Mouse (Mus musculus): ENCODE data around the gene 2310007B03Rik. TPM values are rescaled to one million over a fixed set of nuclear protein-coding genes. Genes with fewer than 3 reads are reported as not detected.

The 2310007B03Rik gene
- polyA plus RNA-seq, 1 experiment, result 1.9 TPM

- peak; percentile 98 for TF ChIP-seq CTCF (IDR thresholded peaks at IDR 0.05; ENCODE audit: low read depth, low read length)
- TF ChIP-seq POLR2A (IDR thresholded peaks at IDR 0.05; ENCODE audit: insufficient read depth, low read length), result no peak
- Histone ChIP-seq H3K9me3 (replicated peaks; ENCODE audit: control insufficient read depth, insufficient read depth, low read length, poor library complexity, severe bottlenecking) (no peaks in the 10 kb centered on the region), H3K4me1 (ENCODE audit: control insufficient read depth, insufficient read depth, low read length) (peaks cover 2% of the 10 kb centered on the region), H3K27me3 (ENCODE audit: control insufficient read depth, insufficient read depth, low read length, poor library complexity, severe bottlenecking) (no peaks in the 10 kb centered on the region), H3K27ac (ENCODE audit: insufficient read depth, low read length) (no peak overlapping the region), H3K9ac (ENCODE audit: low read depth, poor library complexity, severe bottlenecking) (no peak overlapping the region), H3K36me3 (ENCODE audit: control insufficient read depth, insufficient read depth, low read length, poor library complexity, severe bottlenecking) (no peaks in the 10 kb centered on the region), H3K4me3 (ENCODE audit: low read depth, low read length) (no peak overlapping the region)
Observed at GRCm38 (mm10) chr1:93174399-93174798, 13.7 kb upstream of the 2310007B03Rik start.

GRCm38 (mm10) chr1:93173665-93174064 is 12.9 kb upstream of the 2310007B03Rik start:
- Histone ChIP-seq H3K4me3 (ENCODE audit: low read depth, low read length) (no peak overlapping the region), H3K27ac (ENCODE audit: insufficient read depth, low read length) (no peak overlapping the region), H3K9me3 (replicated peaks; ENCODE audit: control insufficient read depth, insufficient read depth, low read length, poor library complexity, severe bottlenecking) (no peaks in the 10 kb centered on the region), H3K27me3 (ENCODE audit: control insufficient read depth, insufficient read depth, low read length, poor library complexity, severe bottlenecking) (no peaks in the 10 kb centered on the region), H3K4me1 (ENCODE audit: control insufficient read depth, insufficient read depth, low read length) (peaks cover 2% of the 10 kb centered on the region), H3K36me3 (ENCODE audit: control insufficient read depth, insufficient read depth, low read length, poor library complexity, severe bottlenecking) (no peaks in the 10 kb centered on the region), H3K9ac (ENCODE audit: low read depth, poor library complexity, severe bottlenecking) (no peak overlapping the region)
- TF ChIP-seq CTCF (IDR thresholded peaks at IDR 0.05; ENCODE audit: low read depth, low read length) (no peak), POLR2A (IDR thresholded peaks at IDR 0.05; ENCODE audit: insufficient read depth, low read length) (no peak), EP300 (IDR thresholded peaks at IDR 0.05; ENCODE audit: insufficient read depth, low read depth, low read length) (no peak)

DNA sequence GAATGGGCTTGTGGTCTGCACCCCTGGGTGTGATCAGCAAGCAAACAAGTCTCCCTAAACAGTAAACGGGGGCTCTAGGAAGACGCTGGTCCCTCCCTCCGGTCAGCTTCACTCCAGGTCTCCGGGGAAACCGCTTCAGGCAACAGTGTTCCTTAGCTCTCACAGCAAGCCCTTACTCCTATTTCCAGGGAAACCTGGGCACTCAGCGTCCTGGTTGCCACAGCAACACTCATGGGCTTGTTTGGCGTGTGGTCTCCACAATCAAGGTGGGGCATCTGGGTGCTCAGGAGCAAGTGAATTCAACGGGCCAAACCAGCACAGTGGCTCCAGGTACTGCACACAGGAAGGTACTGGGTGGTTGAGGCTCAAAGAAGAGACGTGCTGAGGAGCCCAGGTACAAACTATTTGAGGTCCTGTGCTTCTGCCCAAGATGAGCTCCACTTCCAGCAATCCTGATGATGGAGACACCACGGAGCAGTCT is 7.6 kb upstream of the 2310007B03Rik start, which contains the start of gene Crocc2:
Gene Crocc2 (plus strand): TSS at position 431 of the 481 bp plus-strand sequence.
- Histone ChIP-seq H3K27ac (ENCODE audit: insufficient read depth, low read length) (no peak within 1 kb of the TSS), H3K4me3 (ENCODE audit: low read depth, low read length) (no peak within 1 kb of the TSS), H3K36me3 (ENCODE audit: control insufficient read depth, insufficient read depth, low read length, poor library complexity, severe bottlenecking) (no peaks in the 10 kb centered on the region), H3K27me3 (ENCODE audit: control insufficient read depth, insufficient read depth, low read length, poor library complexity, severe bottlenecking) (no peaks in the 10 kb centered on the region), H3K9ac (ENCODE audit: low read depth, poor library complexity, severe bottlenecking) (no peak within 1 kb of the TSS), H3K4me1 (ENCODE audit: control insufficient read depth, insufficient read depth, low read length) (no peaks in the 10 kb centered on the region), H3K9me3 (replicated peaks; ENCODE audit: control insufficient read depth, insufficient read depth, low read length, poor library complexity, severe bottlenecking) (no peaks in the 10 kb centered on the region)
- TF ChIP-seq CTCF (IDR thresholded peaks at IDR 0.05; ENCODE audit: low read depth, low read length), result no peak
- no peak for TF ChIP-seq POLR2A (IDR thresholded peaks at IDR 0.05; ENCODE audit: insufficient read depth, low read length)
- TF ChIP-seq EP300 (IDR thresholded peaks at IDR 0.05; ENCODE audit: insufficient read depth, low read depth, low read length), result no peak

DNA sequence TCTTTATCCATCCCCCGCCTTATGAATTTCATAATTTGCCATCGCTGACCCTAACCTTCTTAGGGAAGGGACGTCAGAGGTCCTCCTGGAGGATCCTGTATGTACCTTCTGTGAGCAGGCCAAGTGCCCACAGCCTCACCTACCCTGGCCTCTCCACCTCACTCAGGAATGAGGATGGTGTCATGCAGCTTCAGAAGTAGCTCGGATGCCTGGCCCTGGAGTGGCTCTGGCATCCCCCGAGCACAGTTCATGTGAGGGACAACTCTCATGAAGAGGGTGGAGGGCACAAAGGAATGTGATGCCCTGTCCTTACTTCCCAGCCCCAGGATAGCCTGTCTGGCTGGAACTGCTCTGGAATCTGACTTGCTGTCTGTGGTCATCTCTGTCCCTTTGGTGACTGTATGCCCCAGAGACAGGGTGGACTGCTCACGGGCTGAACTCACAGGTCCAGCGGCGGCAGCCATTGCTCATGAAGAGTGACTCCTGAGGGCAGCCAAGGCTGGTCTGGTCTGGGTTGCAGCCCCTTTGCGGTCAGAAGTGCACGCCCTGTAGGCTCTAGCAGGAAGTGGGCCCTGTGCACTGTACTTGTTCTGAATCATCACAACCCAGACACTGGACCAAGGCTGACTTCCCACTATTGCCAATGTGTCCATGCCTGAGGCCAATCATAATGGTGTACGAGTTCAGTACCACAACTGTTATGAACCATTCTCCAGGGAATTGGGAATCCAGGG is 5.8 kb upstream of the 2310007B03Rik start:
- no peaks in the 10 kb centered on the region for H3K4me1 ChIP-seq (ENCODE audit: control insufficient read depth, insufficient read depth, low read length)
- H3K9me3 ChIP-seq (replicated peaks; ENCODE audit: control insufficient read depth, insufficient read depth, low read length, poor library complexity, severe bottlenecking), result no peaks in the 10 kb centered on the region
- no peaks in the 10 kb centered on the region for H3K36me3 ChIP-seq (ENCODE audit: control insufficient read depth, insufficient read depth, low read length, poor library complexity, severe bottlenecking)
- no peak overlapping the region for H3K9ac ChIP-seq (ENCODE audit: low read depth, poor library complexity, severe bottlenecking)
- TF ChIP-seq POLR2A (IDR thresholded peaks at IDR 0.05; ENCODE audit: insufficient read depth, low read length) (no peak), EP300 (IDR thresholded peaks at IDR 0.05; ENCODE audit: insufficient read depth, low read depth, low read length) (no peak), CTCF (IDR thresholded peaks at IDR 0.05; ENCODE audit: low read depth, low read length) (no peak)
- H3K27me3 ChIP-seq (ENCODE audit: control insufficient read depth, insufficient read depth, low read length, poor library complexity, severe bottlenecking), result no peaks in the 10 kb centered on the region
- no peak overlapping the region for H3K27ac ChIP-seq (ENCODE audit: insufficient read depth, low read length)
- H3K4me3 ChIP-seq (ENCODE audit: low read depth, low read length), result no peak overlapping the region

GRCm38 (mm10) chr1:93165447-93165846 is 4.7 kb upstream of the 2310007B03Rik start:
- TF ChIP-seq POLR2A (IDR thresholded peaks at IDR 0.05; ENCODE audit: insufficient read depth, low read length), result no peak
- TF ChIP-seq CTCF (IDR thresholded peaks at IDR 0.05; ENCODE audit: low read depth, low read length), result no peak
- H3K4me1 ChIP-seq (ENCODE audit: control insufficient read depth, insufficient read depth, low read length), result no peaks in the 10 kb centered on the region
- H3K27ac ChIP-seq (ENCODE audit: insufficient read depth, low read length), result no peak overlapping the region
- no peak overlapping the region for H3K4me3 ChIP-seq (ENCODE audit: low read depth, low read length)
- no peaks in the 10 kb centered on the region for H3K9me3 ChIP-seq (replicated peaks; ENCODE audit: control insufficient read depth, insufficient read depth, low read length, poor library complexity, severe bottlenecking)
- H3K9ac ChIP-seq (ENCODE audit: low read depth, poor library complexity, severe bottlenecking), result no peak overlapping the region
- H3K27me3 ChIP-seq (ENCODE audit: control insufficient read depth, insufficient read depth, low read length, poor library complexity, severe bottlenecking), result no peaks in the 10 kb centered on the region
- H3K36me3 ChIP-seq (ENCODE audit: control insufficient read depth, insufficient read depth, low read length, poor library complexity, severe bottlenecking), result no peaks in the 10 kb centered on the region

- H3K4me1 ChIP-seq (ENCODE audit: control insufficient read depth, insufficient read depth, low read length), result no peaks in the 10 kb centered on the region
- H3K4me3 ChIP-seq (ENCODE audit: low read depth, low read length), result no peak overlapping the region
- H3K9ac ChIP-seq (ENCODE audit: low read depth, poor library complexity, severe bottlenecking), result no peak overlapping the region
- no peaks in the 10 kb centered on the region for H3K27me3 ChIP-seq (ENCODE audit: control insufficient read depth, insufficient read depth, low read length, poor library complexity, severe bottlenecking)
- no peak overlapping the region for H3K27ac ChIP-seq (ENCODE audit: insufficient read depth, low read length)
- H3K36me3 ChIP-seq (ENCODE audit: control insufficient read depth, insufficient read depth, low read length, poor library complexity, severe bottlenecking), result no peaks in the 10 kb centered on the region
- no peaks in the 10 kb centered on the region for H3K9me3 ChIP-seq (replicated peaks; ENCODE audit: control insufficient read depth, insufficient read depth, low read length, poor library complexity, severe bottlenecking)
- TF ChIP-seq CTCF (IDR thresholded peaks at IDR 0.05; ENCODE audit: low read depth, low read length), result no peak
- TF ChIP-seq EP300 (IDR thresholded peaks at IDR 0.05; ENCODE audit: insufficient read depth, low read depth, low read length), result no peak
- no peak for TF ChIP-seq POLR2A (IDR thresholded peaks at IDR 0.05; ENCODE audit: insufficient read depth, low read length)
Observed at GRCm38 (mm10) chr1:93162588-93162987, 1.8 kb upstream of the 2310007B03Rik start.

All from ES-Bruce4 (cell line).